Mouse (Mus musculus) olfactory bulb, adult 2 months (tissue): ENCODE data around the gene Arhgap5.

Source experiments
- CTCF ChIP-seq: fragments of 200-500 bp; IDR thresholded peaks from 2 replicates; pipeline ENCODE4 v1.5.1; 2012; ENCODE audit warnings: low read depth, mild to moderate bottlenecking, low read length, moderate library complexity; ENCODE audit not compliant: insufficient read depth
- POLR2A ChIP-seq: fragments of 200-500 bp; IDR thresholded peaks from 2 replicates; pipeline ENCODE4 v1.6.1; 2012; ENCODE audit warnings: mild to moderate bottlenecking, low read depth, low read length, moderate library complexity; ENCODE audit not compliant: insufficient read depth

DNA sequence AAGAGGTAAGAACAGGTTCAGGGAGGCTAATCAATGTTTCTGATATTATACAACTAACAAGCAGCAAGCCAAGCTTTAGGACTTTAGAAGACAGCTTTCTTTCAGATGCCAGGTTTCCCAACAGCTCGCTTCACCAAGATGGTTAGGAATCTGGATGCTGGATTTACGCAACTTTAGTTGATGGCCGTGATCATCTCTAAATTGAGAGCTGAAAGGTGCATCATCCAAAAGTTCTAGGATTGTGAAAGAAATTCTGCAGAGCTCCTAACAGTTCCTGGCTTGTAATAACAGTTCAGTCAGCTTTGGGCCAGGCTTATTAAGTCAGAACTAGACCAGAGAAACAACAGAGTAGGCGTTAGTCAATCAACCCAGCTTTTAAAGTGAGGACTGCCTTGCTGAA lies 32.2 kb upstream of the Arhgap5 start:
- TF ChIP-seq CTCF, result no peak
- TF ChIP-seq POLR2A, result no peak
